Mouse (Mus musculus): ENCODE measurements around the gene Prkd2. TPM values are rescaled to one million over a fixed set of nuclear protein-coding genes. Genes with fewer than 3 reads are reported as not detected.

Prkd2 gene
- polyA plus RNA-seq, 1 experiment from 2014 or later, result 11.2 TPM

- Histone ChIP-seq H3K4me1 (ENCODE audit: control insufficient read depth in 2 of 2, insufficient read depth in 2 of 2, low read length in 2 of 2) (peaks cover 15 to 28% of the 10 kb centered on the region in 2 experiments), H3K9me3 (ENCODE audit: control insufficient read depth, low read length) (peaks cover 18% of the 10 kb centered on the region), H3K4me3 (ENCODE audit: control insufficient read depth in 1 of 2, insufficient read depth in 1 of 2, low read depth in 1 of 2, low read length in 2 of 2) (peak overlapping the region in 1 of 2 experiments; percentile 28; a peak in 2 of 4 replicates), H3K9ac (ENCODE audit: low read length) (no peak overlapping the region), H3K36me3 (ENCODE audit: control insufficient read depth, insufficient read depth, low read length) (peaks cover 76% of the 10 kb centered on the region), H3K4me2 (ENCODE audit: low read length) (no peak overlapping the region), H3K27ac (replicated peaks in 1 of 2; ENCODE audit: control insufficient read depth in 1 of 2, insufficient read depth in 1 of 2, low read depth in 2 of 2, low read length in 2 of 2) (no peak overlapping the region), H3K27me3 (ENCODE audit: control insufficient read depth, insufficient read depth, low read length) (no peaks in the 10 kb centered on the region)
- ATAC-seq (ENCODE audit: insufficient number of reproducible peaks, insufficient read depth, low FRiP score, low read depth), result no peak
- WGBS, result 52% methylated on average over 58 of the region's 59 CpGs
Measured at GRCm38 (mm10) chr7:16885905-16886304, 43.2 kb downstream of the Prkd2 start.

- no peak for ATAC-seq (ENCODE audit: insufficient number of reproducible peaks, insufficient read depth, low FRiP score, low read depth)
- Histone ChIP-seq H3K9ac (ENCODE audit: low read length) (peak overlapping the region; percentile 64), H3K36me3 (ENCODE audit: control insufficient read depth, insufficient read depth, low read length) (peaks cover 34% of the 10 kb centered on the region), H3K4me1 (ENCODE audit: control insufficient read depth in 2 of 2, insufficient read depth in 2 of 2, low read length in 2 of 2) (peaks cover 21 to 27% of the 10 kb centered on the region in 2 experiments), H3K27me3 (ENCODE audit: control insufficient read depth, insufficient read depth, low read length) (peaks cover 18% of the 10 kb centered on the region), H3K4me2 (ENCODE audit: low read length) (peak overlapping the region; percentile 68), H3K9me3 (ENCODE audit: control insufficient read depth, low read length) (peaks cover 11% of the 10 kb centered on the region), H3K4me3 (ENCODE audit: control insufficient read depth in 1 of 2, insufficient read depth in 1 of 2, low read depth in 1 of 2, low read length in 2 of 2) (peak overlapping the region; percentile 1 to 23; a peak in 2 of 4 replicates), H3K27ac (replicated peaks in 1 of 2; ENCODE audit: control insufficient read depth in 1 of 2, insufficient read depth in 1 of 2, low read depth in 2 of 2, low read length in 2 of 2) (peak overlapping the region; percentile 81 to 87)
- WGBS, result 28% methylated on average over 6 of the region's 6 CpGs
Measured at GRCm38 (mm10) chr7:16890536-16890935, 47.8 kb downstream of the Prkd2 start.

- ATAC-seq (ENCODE audit: insufficient number of reproducible peaks, insufficient read depth, low FRiP score, low read depth), result peak; percentile 70
- Histone ChIP-seq H3K27me3 (ENCODE audit: control insufficient read depth, insufficient read depth, low read length) (peaks cover 18% of the 10 kb centered on the region), H3K4me2 (ENCODE audit: low read length) (peak overlapping the region; percentile 68), H3K36me3 (ENCODE audit: control insufficient read depth, insufficient read depth, low read length) (peaks cover 29% of the 10 kb centered on the region), H3K9ac (ENCODE audit: low read length) (peak overlapping the region; percentile 64), H3K9me3 (ENCODE audit: control insufficient read depth, low read length) (peaks cover 7% of the 10 kb centered on the region), H3K4me1 (ENCODE audit: control insufficient read depth in 2 of 2, insufficient read depth in 2 of 2, low read length in 2 of 2) (peaks cover 21 to 28% of the 10 kb centered on the region in 2 experiments), H3K27ac (replicated peaks in 1 of 2; ENCODE audit: control insufficient read depth in 1 of 2, insufficient read depth in 1 of 2, low read depth in 2 of 2, low read length in 2 of 2) (peak overlapping the region; percentile 81 to 87), H3K4me3 (ENCODE audit: control insufficient read depth in 1 of 2, insufficient read depth in 1 of 2, low read depth in 1 of 2, low read length in 2 of 2) (peak overlapping the region; percentile 1 to 23; a peak in 2 of 4 replicates)
- WGBS, result 2% methylated on average over 23 of the region's 23 CpGs
Measured at GRCm38 (mm10) chr7:16890944-16891343, 48.2 kb downstream of the Prkd2 start.

GRCm38 (mm10) chr7:16891641-16892351 is 49.1 kb downstream of the Prkd2 start, which contains the start of gene Gng8:
Gene Gng8 (plus strand): TSS chr7:16891786.
- H3K4me3 ChIP-seq (ENCODE audit: control insufficient read depth in 1 of 2, insufficient read depth in 1 of 2, low read depth in 1 of 2, low read length in 2 of 2), result peak within 1 kb of the TSS; percentile 23 to 40
- under 1% methylated on average over 30 of the region's 30 CpGs for WGBS
- peaks cover 21 to 28% of the 10 kb centered on the region in 2 experiments for H3K4me1 ChIP-seq (ENCODE audit: control insufficient read depth in 2 of 2, insufficient read depth in 2 of 2, low read length in 2 of 2)
- H3K9me3 ChIP-seq (ENCODE audit: control insufficient read depth, low read length), result no peaks in the 10 kb centered on the region
- H3K27ac ChIP-seq (replicated peaks in 1 of 2; ENCODE audit: control insufficient read depth in 1 of 2, insufficient read depth in 1 of 2, low read depth in 2 of 2, low read length in 2 of 2), result peak within 1 kb of the TSS; percentile 81 to 87
- H3K27me3 ChIP-seq (ENCODE audit: control insufficient read depth, insufficient read depth, low read length), result peaks cover 22% of the 10 kb centered on the region
- peak within 1 kb of the TSS; percentile 68 for H3K4me2 ChIP-seq (ENCODE audit: low read length)
- peaks cover 21% of the 10 kb centered on the region for H3K36me3 ChIP-seq (ENCODE audit: control insufficient read depth, insufficient read depth, low read length)
- H3K9ac ChIP-seq (ENCODE audit: low read length), result peak within 1 kb of the TSS; percentile 64
- peak; percentile 69 for ATAC-seq (ENCODE audit: insufficient number of reproducible peaks, insufficient read depth, low FRiP score, low read depth)

GRCm38 (mm10) chr7:16892352-16892730 is 49.6 kb downstream of the Prkd2 start:
- peak overlapping the region; percentile 68 for H3K4me2 ChIP-seq (ENCODE audit: low read length)
- 0 out of 2 replicates have a peak, but pooled peaks have one; percentile 2 for ATAC-seq (ENCODE audit: insufficient number of reproducible peaks, insufficient read depth, low FRiP score, low read depth)
- no peaks in the 10 kb centered on the region for H3K9me3 ChIP-seq (ENCODE audit: control insufficient read depth, low read length)
- peaks cover 22% of the 10 kb centered on the region for H3K27me3 ChIP-seq (ENCODE audit: control insufficient read depth, insufficient read depth, low read length)
- H3K36me3 ChIP-seq (ENCODE audit: control insufficient read depth, insufficient read depth, low read length), result peaks cover 15% of the 10 kb centered on the region
- no peak overlapping the region for H3K27ac ChIP-seq (replicated peaks in 1 of 2; ENCODE audit: control insufficient read depth in 1 of 2, insufficient read depth in 1 of 2, low read depth in 2 of 2, low read length in 2 of 2)
- 40% methylated on average over 9 of the region's 9 CpGs for WGBS
- peaks cover 21 to 28% of the 10 kb centered on the region in 2 experiments for H3K4me1 ChIP-seq (ENCODE audit: control insufficient read depth in 2 of 2, insufficient read depth in 2 of 2, low read length in 2 of 2)
- peak overlapping the region; percentile 8 to 23; a peak in 3 of 4 replicates for H3K4me3 ChIP-seq (ENCODE audit: control insufficient read depth in 1 of 2, insufficient read depth in 1 of 2, low read depth in 1 of 2, low read length in 2 of 2)
- peak overlapping the region; percentile 27; the same call in 1 of the 2 replicates for H3K9ac ChIP-seq (ENCODE audit: low read length)

- H3K27me3 ChIP-seq (ENCODE audit: control insufficient read depth, insufficient read depth, low read length), result peaks cover 22% of the 10 kb centered on the region
- H3K9me3 ChIP-seq (ENCODE audit: control insufficient read depth, low read length), result no peaks in the 10 kb centered on the region
- peak overlapping the region; percentile 21; the same call in 1 of the 2 replicates for H3K4me2 ChIP-seq (ENCODE audit: low read length)
- H3K36me3 ChIP-seq (ENCODE audit: control insufficient read depth, insufficient read depth, low read length), result peaks cover 3% of the 10 kb centered on the region
- H3K4me3 ChIP-seq (ENCODE audit: control insufficient read depth in 1 of 2, insufficient read depth in 1 of 2, low read depth in 1 of 2, low read length in 2 of 2), result no peak overlapping the region
- 13% methylated on average over 6 of the region's 6 CpGs for WGBS
- no peak overlapping the region for H3K27ac ChIP-seq (replicated peaks in 1 of 2; ENCODE audit: control insufficient read depth in 1 of 2, insufficient read depth in 1 of 2, low read depth in 2 of 2, low read length in 2 of 2)
- peaks cover 21 to 28% of the 10 kb centered on the region in 2 experiments for H3K4me1 ChIP-seq (ENCODE audit: control insufficient read depth in 2 of 2, insufficient read depth in 2 of 2, low read length in 2 of 2)
- H3K9ac ChIP-seq (ENCODE audit: low read length), result no peak overlapping the region; the same call in 1 of the 2 replicates
- no peak for ATAC-seq (ENCODE audit: insufficient number of reproducible peaks, insufficient read depth, low FRiP score, low read depth)
Measured at GRCm38 (mm10) chr7:16893612-16894011, 50.9 kb downstream of the Prkd2 start.

- no peak for ATAC-seq (ENCODE audit: insufficient number of reproducible peaks, insufficient read depth, low FRiP score, low read depth)
- Histone ChIP-seq H3K9me3 (ENCODE audit: control insufficient read depth, low read length) (no peaks in the 10 kb centered on the region), H3K4me2 (ENCODE audit: low read length) (peak overlapping the region; percentile 47; the same call in 1 of the 2 replicates), H3K36me3 (ENCODE audit: control insufficient read depth, insufficient read depth, low read length) (no peaks in the 10 kb centered on the region), H3K27ac (replicated peaks in 1 of 2; ENCODE audit: control insufficient read depth in 1 of 2, insufficient read depth in 1 of 2, low read depth in 2 of 2, low read length in 2 of 2) (no peak overlapping the region), H3K4me1 (ENCODE audit: control insufficient read depth in 2 of 2, insufficient read depth in 2 of 2, low read length in 2 of 2) (peaks cover 21 to 28% of the 10 kb centered on the region in 2 experiments), H3K27me3 (ENCODE audit: control insufficient read depth, insufficient read depth, low read length) (peaks cover 25% of the 10 kb centered on the region), H3K4me3 (ENCODE audit: control insufficient read depth in 1 of 2, insufficient read depth in 1 of 2, low read depth in 1 of 2, low read length in 2 of 2) (no peak overlapping the region), H3K9ac (ENCODE audit: low read length) (no peak overlapping the region)
- whole genome bisulfite sequencing, result 4% methylated on average over 4 of the region's 4 CpGs
Measured at GRCm38 (mm10) chr7:16894279-16894678, 51.6 kb downstream of the Prkd2 start.

Data from heart, embryonic 14.5 days (tissue).